28 mouse cellular contexts compared by ENCODE assay signal in the genomic region with DNA sequence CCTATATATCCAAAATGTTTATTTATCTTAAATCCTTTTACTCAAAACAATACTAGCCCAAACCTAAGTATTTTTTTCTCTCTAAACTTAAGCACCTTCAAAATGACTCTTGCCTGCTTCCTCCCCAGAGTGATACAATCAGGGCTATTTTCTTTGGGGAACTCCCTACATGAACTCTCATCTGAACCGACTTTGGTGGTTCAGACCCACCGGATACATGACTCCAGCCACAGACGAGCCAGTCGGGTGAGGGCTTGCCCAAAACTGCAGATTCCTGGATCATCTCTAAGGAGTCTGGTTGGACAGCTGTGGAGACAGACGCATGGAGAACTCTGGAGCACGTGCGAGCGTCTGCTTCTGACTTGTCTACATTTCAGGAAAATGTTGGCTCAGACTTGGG. TPM values are rescaled to one million over a fixed set of nuclear protein-coding genes. Genes with fewer than 3 reads are reported as not detected.
"Had no signal": no experiment of that assay in that cellular context is flagged by ENCODE, and none has a peak within 500 bp of the region (broad histone marks: within the 10 kb centered on the region; RNA-seq: fewer than 3 reads in every experiment).

No protein-coding gene starts in this region.

- H3K9ac ChIP-seq: liver, embryonic 14.5 days; liver, postnatal 0 days; lung, embryonic 14.5 days; midbrain, embryonic 13.5 days; neural tube, embryonic 13.5 days had no signal

- H3K36me3 ChIP-seq: midbrain, embryonic 10.5 days; midbrain, embryonic 13.5 days; neural tube, embryonic 13.5 days had no signal

- H3K4me1 ChIP-seq: midbrain, embryonic 10.5 days; midbrain, embryonic 13.5 days; neural tube, embryonic 13.5 days had no signal

- H3K27ac ChIP-seq: kidney, postnatal 0 days; layer of hippocampus, adult 2 months; left cerebral cortex, adult 2 months; liver, embryonic 14.5 days; midbrain, embryonic 10.5 days; midbrain, embryonic 13.5 days; neural tube, embryonic 13.5 days; stomach, postnatal 0 days had no signal

- H3K27me3 ChIP-seq: midbrain, embryonic 13.5 days; neural tube, embryonic 13.5 days had no signal

- H3K9me3 ChIP-seq: midbrain, embryonic 10.5 days; midbrain, embryonic 13.5 days; neural tube, embryonic 13.5 days had no signal

- H3K4me3 ChIP-seq: layer of hippocampus, adult 2 months; left cerebral cortex, adult 2 months; megakaryocyte, embryonic 14.5 days; midbrain, embryonic 10.5 days; midbrain, embryonic 13.5 days; myocyte; neural tube, embryonic 13.5 days had no signal

- DNase-seq: kidney, postnatal 25 days; layer of hippocampus, adult 9-11 months; liver, postnatal 0 days; lung, embryonic 14.5 days; lung, postnatal 36 days; thymus, adult 2 months; thymus, postnatal 14 days had no signal

- H3K4me2 ChIP-seq: liver, embryonic 11.5 days; lung, embryonic 14.5 days; midbrain, embryonic 13.5 days; neural tube, embryonic 13.5 days had no signal

- ATAC-seq: liver, postnatal 0 days; lung, postnatal 0 days; midbrain, embryonic 13.5 days; midbrain, embryonic 16.5 days had no signal

RNA-seq across cellular contexts. Expression of gene Tmprss4, which starts 25.5 kb away (rescaled TPM):
- total RNA-seq: layer of hippocampus, adult 2 months; layer of hippocampus, postnatal 25 days; left cerebral cortex, adult 2 months; left cerebral cortex, postnatal 10 days; monocyte, adult 5-6 weeks had no signal
- polyA plus RNA-seq: liver, embryonic 11.5 days; liver, postnatal 0 days; midbrain, embryonic 10.5 days; midbrain, embryonic 13.5 days; midbrain, embryonic 16.5 days; myocyte; neural tube, embryonic 13.5 days had no signal

RNA-seq across cellular contexts. Expression of gene Il10ra, which starts 39.6 kb away (rescaled TPM):
- polyA plus RNA-seq: myocyte had no signal

RNA-seq across cellular contexts. Expression of gene BC049352, which starts 47.6 kb away (rescaled TPM):
- polyA plus RNA-seq: kidney, embryonic 14.5 days; large intestine, adult 2 months; limb, embryonic 11.5 days; limb, embryonic 14.5 days; midbrain, embryonic 10.5 days; midbrain, embryonic 13.5 days; myocyte; neural tube, embryonic 13.5 days; stomach, embryonic 14.5 days had no signal
